Comparison of ENCODE assay signal across 10 mouse cellular contexts in genomic region chr9:44269077-44269476, GRCm38 (mm10). TPM values are rescaled to one million over a fixed set of nuclear protein-coding genes. Genes with fewer than 3 reads are reported as not detected.
DNase-seq lines count a peak whose midpoint lies in the region; TF ChIP-seq lines count a peak whose summit lies in the region.
"Had no signal": no experiment of that assay in that cellular context is flagged by ENCODE, and none has a peak within 500 bp of the region (broad histone marks: within the 10 kb centered on the region; RNA-seq: fewer than 3 reads in every experiment).

No protein-coding gene starts in this region.

- no peaks in the 10 kb centered on the region for H3K27me3 ChIP-seq in splenic B cell, adult 2 months (ENCODE audit: control insufficient read depth, insufficient read depth, low read length, poor library complexity, severe bottlenecking)
- H3K27me3 ChIP-seq: embryonic facial prominence, embryonic 15.5 days; intestine, embryonic 15.5 days had no signal

- H3K36me3 ChIP-seq in splenic B cell, adult 2 months (ENCODE audit: control insufficient read depth, insufficient read depth, low read length, poor library complexity, severe bottlenecking), result no peaks in the 10 kb centered on the region
- H3K36me3 ChIP-seq: embryonic facial prominence, embryonic 15.5 days; intestine, embryonic 15.5 days had no signal

- no peak overlapping the region for H3K4me3 ChIP-seq in layer of hippocampus, adult 2 months
- H3K4me3 ChIP-seq: intestine, embryonic 15.5 days had no signal

- no peak for DNase-seq in layer of hippocampus, adult 2 months (ENCODE audit: low spot score in 2 of 2)
- no peak for DNase-seq in layer of hippocampus, adult 8-10 months (ENCODE audit: low spot score in 2 of 2)
- peak; percentile 74 for DNase-seq in R1 (ENCODE audit: low read depth, low spot score)
- DNase-seq in induced T-regulatory cell, adult 2 months (ENCODE audit: low read depth), result peak; percentile 84
- peak; percentile 73 for DNase-seq in splenic B cell, adult 2 months (ENCODE audit: low read depth, low spot score)
- DNase-seq in frontal cortex, postnatal 14 days (ENCODE audit: low spot score in 2 of 2), result no peak
- DNase-seq in layer of hippocampus, postnatal 14 days (ENCODE audit: low spot score in 2 of 2), result no peak
- no peak for DNase-seq in left cerebral cortex, adult 8-10 months (ENCODE audit: low spot score in 2 of 2)

- no peak overlapping the region for H3K27ac ChIP-seq in layer of hippocampus, adult 2 months

- peak; percentile 76 for TF ChIP-seq CTCF in layer of hippocampus, adult 2 months (conservative IDR thresholded peaks at IDR 0.05)

RNA-seq across cellular contexts. Expression of gene Nlrx1, which starts 0.7 kb away (rescaled TPM):
- 10 to 100 TPM; 11.6 to 13.9 TPM for total RNA-seq in layer of hippocampus, adult 2 months (2021)
- 10 to 100 TPM in 3 of 4 experiments, 1 to 10 TPM in 1; 8.7 to 13.1 (median 10.5) TPM for total RNA-seq in layer of hippocampus, adult 8-10 months (2022)
- total RNA-seq in layer of hippocampus, postnatal 14 days (2021), result 10 to 100 TPM in 1 of 2 experiments, 1 to 10 TPM in 1; 10.0 to 12.2 TPM
- total RNA-seq in left cerebral cortex, adult 8-10 months (2022), result 10 to 100 TPM; 10.6 to 13.8 (median 11.8) TPM

RNA-seq across cellular contexts. Expression of gene Pdzd3, which starts 17.8 kb away (rescaled TPM):
- 1 to 10 TPM; 1.1 to 1.5 TPM for total RNA-seq in layer of hippocampus, adult 2 months (2021)
- total RNA-seq in layer of hippocampus, adult 8-10 months (2022), result 1 to 10 TPM in 3 of 4 experiments, under 1 TPM in 1; 0.49 to 2.0 (median 1.1) TPM
- total RNA-seq in layer of hippocampus, postnatal 14 days (2021), result 1 to 10 TPM in 1 of 2 experiments, under 1 TPM in 1; 0.88 to 1.0 TPM
- under 1 TPM; 0.38 to 0.76 (median 0.67) TPM for total RNA-seq in left cerebral cortex, adult 8-10 months (2022)

RNA-seq across cellular contexts. Expression of gene Abcg4, which starts 19.3 kb away (rescaled TPM):
- total RNA-seq in layer of hippocampus, adult 2 months (2021), result 10 to 100 TPM; 67.9 to 71.4 TPM
- total RNA-seq in layer of hippocampus, adult 8-10 months (2022), result 10 to 100 TPM; 69.2 to 77.6 (median 71.1) TPM
- total RNA-seq in layer of hippocampus, postnatal 14 days (2021), result 10 to 100 TPM; 69.3 to 75.8 TPM
- 10 to 100 TPM; 57.0 to 65.5 (median 58.8) TPM for total RNA-seq in left cerebral cortex, adult 8-10 months (2022)

RNA-seq across cellular contexts. Expression of gene Ccdc153, which starts 28.6 kb away (rescaled TPM):
- 1 to 10 TPM; 3.6 to 4.1 TPM for total RNA-seq in layer of hippocampus, adult 2 months (2021)
- 10 to 100 TPM in 1 of 4 experiments, 1 to 10 TPM in 3; 2.4 to 10.2 (median 4.0) TPM for total RNA-seq in layer of hippocampus, adult 8-10 months (2022)
- 1 to 10 TPM; 4.5 to 8.4 TPM for total RNA-seq in layer of hippocampus, postnatal 14 days (2021)
- total RNA-seq in left cerebral cortex, adult 8-10 months (2022), result 1 to 10 TPM; 1.6 to 3.9 (median 3.4) TPM

RNA-seq across cellular contexts. Expression of gene Cbl, which starts 35.2 kb away (rescaled TPM):
- 10 to 100 TPM; 61.7 to 66.5 TPM for total RNA-seq in layer of hippocampus, adult 2 months (2021)
- 10 to 100 TPM; 58.7 to 75.3 (median 65.0) TPM for total RNA-seq in layer of hippocampus, adult 8-10 months (2022)
- 10 to 100 TPM; 58.1 to 62.7 TPM for total RNA-seq in layer of hippocampus, postnatal 14 days (2021)
- 10 to 100 TPM; 48.8 to 55.0 (median 52.5) TPM for total RNA-seq in left cerebral cortex, adult 8-10 months (2022)

Comparison
In these comparisons a context has a peak if more than half of its experiments do, and no peak if none do; other contexts are left out.
1. DNase-seq: peak in R1 (single experiment), induced T-regulatory cell, adult 2 months (single experiment) and splenic B cell, adult 2 months (single experiment); none in layer of hippocampus, adult 2 months (0 of 2), layer of hippocampus, adult 8-10 months (0 of 2), frontal cortex, postnatal 14 days (0 of 2), layer of hippocampus, postnatal 14 days (0 of 2) and left cerebral cortex, adult 8-10 months (0 of 2).